In genomic region chr13:17584804-17585203, GRCm38 (mm10) we compare ENCODE assay signal across 9 mouse cellular contexts.
DNase-seq lines count a peak whose midpoint lies in the region; ATAC-seq and TF ChIP-seq lines count a peak whose summit lies in the region.
"Had no signal": no experiment of that assay in that cellular context is flagged by ENCODE, and none has a peak within 500 bp of the region (broad histone marks: within the 10 kb centered on the region; RNA-seq: fewer than 3 reads in every experiment).

No protein-coding gene starts in this region.

- H3K9ac ChIP-seq in lung, embryonic 14.5 days, result no peak overlapping the region
- no peak overlapping the region for H3K9ac ChIP-seq in kidney, embryonic 16.5 days (replicated peaks; ENCODE audit: low read length)
- H3K9ac ChIP-seq: midbrain, embryonic 12.5 days had no signal

- no peak for TF ChIP-seq POLR2A in cortical plate, adult 2 months (IDR thresholded peaks at IDR 0.05; ENCODE audit: extremely low read depth, insufficient read depth, low read length)

- H3K4me2 ChIP-seq in lung, embryonic 14.5 days, result no peak overlapping the region
- H3K4me2 ChIP-seq in kidney, embryonic 16.5 days (replicated peaks; ENCODE audit: low read depth, low read length), result no peak overlapping the region
- H3K4me2 ChIP-seq: midbrain, embryonic 12.5 days had no signal

- no peak for ATAC-seq in lung, embryonic 14.5 days (ENCODE audit: insufficient read depth)
- 0 out of 2 replicates have a peak, but pooled peaks have one; percentile 49 for ATAC-seq in kidney, embryonic 16.5 days (ENCODE audit: low FRiP score, low TSS enrichment)
- no peak for ATAC-seq in erythroblast, adult 5-6 weeks (replicated peaks; ENCODE audit: low FRiP score, poor library complexity, severe bottlenecking)

- no peaks in the 10 kb centered on the region for H3K4me1 ChIP-seq in lung, embryonic 14.5 days (ENCODE audit: insufficient read depth)
- no peaks in the 10 kb centered on the region for H3K4me1 ChIP-seq in cortical plate, adult 2 months (ENCODE audit: control insufficient read depth, insufficient read depth, low read length)
- no peaks in the 10 kb centered on the region for H3K4me1 ChIP-seq in kidney, embryonic 16.5 days (ENCODE audit: insufficient read depth, low read length)
- H3K4me1 ChIP-seq: midbrain, embryonic 12.5 days had no signal

- no peaks in the 10 kb centered on the region for H3K9me3 ChIP-seq in lung, embryonic 14.5 days (ENCODE audit: low read depth, low read length)
- no peaks in the 10 kb centered on the region for H3K9me3 ChIP-seq in kidney, embryonic 16.5 days (ENCODE audit: low read length)
- H3K9me3 ChIP-seq: midbrain, embryonic 12.5 days had no signal

- no peaks in the 10 kb centered on the region for H3K36me3 ChIP-seq in lung, embryonic 14.5 days (ENCODE audit: insufficient read depth)
- H3K36me3 ChIP-seq in kidney, embryonic 16.5 days (ENCODE audit: insufficient read depth, low read length), result no peaks in the 10 kb centered on the region
- H3K36me3 ChIP-seq: midbrain, embryonic 12.5 days had no signal

- H3K27ac ChIP-seq in lung, embryonic 14.5 days (ENCODE audit: low read depth), result no peak overlapping the region
- H3K27ac ChIP-seq in cortical plate, adult 2 months (ENCODE audit: insufficient read depth, low read length), result no peak overlapping the region
- no peak overlapping the region for H3K27ac ChIP-seq in kidney, embryonic 16.5 days (ENCODE audit: low read length)
- H3K27ac ChIP-seq: midbrain, embryonic 12.5 days had no signal

- DNase-seq in cerebellum, adult 9-10 months, result peak; percentile 1
- no peak for DNase-seq in cerebellum, adult 9-11 months
- peak; percentile 63 for DNase-seq in lung, embryonic 14.5 days
- no peak for DNase-seq in lung, postnatal 4 days
- peak; percentile 23 for DNase-seq in right cerebral cortex, postnatal 14 days

- H3K27me3 ChIP-seq in lung, embryonic 14.5 days (ENCODE audit: insufficient read depth, low read length), result no peaks in the 10 kb centered on the region
- H3K27me3 ChIP-seq in kidney, embryonic 16.5 days (ENCODE audit: insufficient read depth, low read length), result no peaks in the 10 kb centered on the region
- H3K27me3 ChIP-seq: midbrain, embryonic 12.5 days had no signal

- peak; percentile 64 for TF ChIP-seq CTCF in lung, embryonic 14.5 days (IDR thresholded peaks at IDR 0.05; ENCODE audit: low read depth)
- peak; percentile 62 for TF ChIP-seq CTCF in cortical plate, adult 2 months (IDR thresholded peaks at IDR 0.05; ENCODE audit: extremely low read depth, insufficient read depth, low read length)

- H3K4me3 ChIP-seq in lung, embryonic 14.5 days (ENCODE audit: low read depth, low read length), result no peak overlapping the region
- H3K4me3 ChIP-seq in cortical plate, adult 2 months (ENCODE audit: insufficient read depth, low read length), result no peak overlapping the region
- no peak overlapping the region for H3K4me3 ChIP-seq in kidney, embryonic 16.5 days (ENCODE audit: low read length)
- H3K4me3 ChIP-seq: midbrain, embryonic 12.5 days had no signal

Comparison
In these comparisons a context has a peak if more than half of its experiments do, and no peak if none do; other contexts are left out.
1. DNase-seq: peak in cerebellum, adult 9-10 months (single experiment), lung, embryonic 14.5 days (single experiment) and right cerebral cortex, postnatal 14 days (single experiment); none in cerebellum, adult 9-11 months (single experiment) and lung, postnatal 4 days (0 of 2).